Mouse (Mus musculus) adipocyte (in vitro differentiated cells): ENCODE results near the gene Wdr25.
A peak's percentile ranks its signal among the peaks of the same experiment; 100 is the strongest.
"Not testable (repeated sequence)": the region's sequence is repeated elsewhere in the genome, so short reads cannot be mapped to it uniquely, and the experiment has no call there.

ENCODE experiments used
- DNase-seq: peaks from one replicate; pipeline ENCODE4 v3.0.0-alpha.2; 2016; ENCODE audit warnings: low spot score

Wdr25 gene

DNA sequence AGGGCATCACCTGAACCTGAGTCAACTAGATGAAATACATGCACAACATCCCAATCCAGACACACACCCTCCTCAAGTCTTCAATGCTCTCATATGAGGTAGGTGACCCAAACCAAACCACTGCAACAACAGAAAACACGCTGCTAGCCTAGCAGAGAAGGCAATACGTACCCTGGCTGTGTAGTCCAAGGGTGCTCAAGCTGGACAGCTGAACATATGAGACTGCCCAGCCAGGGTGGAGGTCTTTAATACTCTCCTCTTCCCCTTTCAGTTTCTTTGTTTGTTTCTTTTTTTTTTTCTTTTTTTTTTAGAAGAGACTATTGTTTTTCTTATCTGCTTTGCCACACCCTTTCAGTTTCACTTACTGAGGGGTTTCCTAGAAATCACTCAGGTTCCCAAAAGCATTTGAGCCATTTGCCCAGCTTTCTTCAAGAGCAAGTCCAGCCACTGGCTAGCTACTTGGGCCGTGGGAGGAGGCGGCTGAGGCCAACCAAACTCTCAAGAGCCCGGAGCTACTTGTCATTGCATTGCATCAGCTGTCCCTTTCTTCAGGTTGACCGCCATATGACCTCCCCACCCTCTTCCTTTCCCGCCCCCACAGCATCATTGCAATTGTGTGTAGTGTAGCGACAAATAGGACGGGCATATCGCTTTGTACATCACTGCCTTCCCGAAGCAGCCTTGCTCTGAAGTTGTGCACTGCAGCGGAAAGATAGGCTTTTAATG is at the start of gene Wdr25:
Wdr25 (plus strand) TSS at position 643 of the 726 bp plus-strand sequence.
- DNase-seq, result peak; percentile 43

DNA sequence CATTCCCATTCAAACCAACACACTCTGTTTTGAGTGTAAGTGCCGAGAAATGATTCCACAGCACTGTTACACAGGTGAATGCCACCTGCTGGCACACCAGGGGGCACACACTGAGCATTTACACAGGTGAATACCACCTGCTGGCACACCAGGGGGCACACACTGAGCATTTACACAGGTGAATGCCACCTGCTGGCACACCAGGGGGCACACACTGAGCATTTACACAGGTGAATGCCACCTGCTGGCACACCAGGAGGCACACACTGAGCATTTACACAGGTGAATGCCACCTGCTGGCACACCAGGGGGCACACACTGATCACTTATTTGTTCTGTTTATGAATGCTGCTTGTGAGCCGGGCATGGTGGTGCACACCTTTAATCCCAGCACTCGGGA is 45.4 kb upstream of the Wdr25 start:
- not testable (repeated sequence) for DNase-seq

DNA sequence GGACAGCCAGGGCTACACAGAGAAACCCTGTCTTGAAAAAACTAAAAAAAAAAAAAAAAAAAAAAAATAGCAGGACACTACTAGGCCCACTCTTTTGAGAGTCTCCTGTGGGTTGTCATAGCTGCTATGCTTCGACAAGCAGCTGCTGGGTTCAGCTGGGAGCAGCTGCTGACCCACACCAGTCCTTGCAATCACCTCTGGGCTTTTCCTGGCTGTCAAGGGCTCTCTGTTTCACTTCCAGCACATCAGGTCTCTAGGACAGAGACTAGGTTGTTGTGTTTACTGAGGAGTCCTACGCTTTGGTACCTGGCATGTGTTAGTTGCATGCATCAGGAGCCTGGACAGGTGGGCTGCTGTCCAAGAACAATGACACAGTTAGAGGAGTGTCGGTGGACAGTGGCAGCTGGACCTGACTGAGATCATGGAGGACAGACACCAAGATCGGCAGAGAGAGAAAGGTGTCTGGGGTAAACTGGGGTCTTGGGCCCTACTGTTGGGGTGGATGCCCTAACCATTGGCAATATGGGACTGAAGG is 43.9 kb upstream of the Wdr25 start:
- DNase-seq, result no peak

DNA sequence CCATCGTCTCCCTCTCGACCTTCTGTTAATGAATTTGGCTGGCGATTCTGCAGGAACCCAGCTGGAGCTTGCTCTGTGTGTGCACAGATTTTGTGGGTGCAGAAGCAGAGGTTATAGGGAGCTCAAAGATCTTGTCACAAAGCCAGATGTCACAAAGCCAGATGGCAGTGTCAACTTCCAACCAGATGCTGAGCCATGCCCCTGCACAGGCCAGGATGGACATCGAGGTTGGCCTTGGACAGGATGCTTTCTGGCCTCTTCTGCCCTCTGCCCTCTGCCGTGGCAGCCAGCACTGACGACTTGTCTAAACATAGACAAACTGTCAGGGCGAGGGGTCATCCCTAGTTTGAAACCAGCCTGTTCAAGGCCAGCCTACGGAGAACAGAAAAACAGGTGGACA is 43.3 kb upstream of the Wdr25 start:
- DNase-seq, result no peak

DNA sequence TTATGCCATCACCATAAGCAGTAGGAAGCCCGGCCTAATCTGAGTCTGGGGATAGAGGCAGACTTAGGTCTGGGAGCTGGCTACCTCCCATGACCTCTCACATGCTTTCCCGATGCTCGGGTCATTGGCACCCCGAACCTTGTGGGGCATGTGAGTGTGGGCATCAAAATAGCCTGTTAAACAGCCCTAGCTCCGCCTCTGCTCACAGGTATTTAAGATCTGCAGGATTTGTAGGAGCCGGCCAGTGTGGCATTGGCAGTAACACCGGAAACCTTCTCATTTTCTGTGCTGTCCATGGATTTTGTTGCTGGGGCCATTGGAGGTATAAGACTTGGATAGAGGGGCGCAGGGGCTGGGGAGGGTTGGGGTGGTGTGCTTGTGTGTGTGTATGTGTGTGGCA is 42.5 kb upstream of the Wdr25 start:
- no peak for DNase-seq

DNA sequence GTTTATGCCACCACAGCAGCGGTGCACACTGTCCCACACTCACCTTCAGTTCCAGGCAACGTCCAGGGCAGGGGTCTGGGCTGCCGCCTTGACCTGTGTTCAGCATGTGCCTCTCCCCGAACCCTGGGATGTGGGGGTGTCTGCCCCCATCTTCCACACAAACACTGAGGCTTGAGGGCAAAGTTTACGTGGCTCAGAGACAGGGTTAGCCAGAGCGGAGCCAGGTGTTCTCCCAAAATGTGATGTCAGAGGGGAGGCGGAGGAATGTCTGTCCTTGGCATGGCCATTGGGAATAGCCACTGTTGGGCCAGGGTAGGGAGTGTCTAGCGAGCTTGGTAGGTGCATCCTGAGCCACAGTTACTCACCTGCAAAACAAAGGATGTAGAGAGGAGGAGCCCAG is 40.6 kb upstream of the Wdr25 start:
- DNase-seq, result no peak

DNA sequence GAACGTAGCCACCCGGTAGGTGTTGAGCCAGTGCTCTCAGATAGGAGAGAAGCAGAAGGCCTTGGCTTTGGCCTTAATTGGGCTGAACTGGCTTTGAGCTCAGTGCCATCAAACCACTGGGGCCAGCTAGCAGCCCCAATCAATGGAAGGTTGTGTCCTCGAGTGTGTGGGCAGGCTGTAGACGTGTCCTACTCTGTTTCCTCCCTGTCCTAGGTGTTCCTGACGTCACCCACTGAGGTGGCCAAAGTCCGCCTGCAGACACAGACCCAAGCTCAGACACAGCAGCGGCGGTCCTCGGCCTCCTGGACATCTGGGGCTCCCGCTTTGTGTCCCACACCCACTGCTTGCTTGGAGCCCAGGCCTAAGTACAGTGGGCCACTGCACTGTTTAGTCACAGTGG is 38.4 kb upstream of the Wdr25 start:
- DNase-seq, result no peak

DNA sequence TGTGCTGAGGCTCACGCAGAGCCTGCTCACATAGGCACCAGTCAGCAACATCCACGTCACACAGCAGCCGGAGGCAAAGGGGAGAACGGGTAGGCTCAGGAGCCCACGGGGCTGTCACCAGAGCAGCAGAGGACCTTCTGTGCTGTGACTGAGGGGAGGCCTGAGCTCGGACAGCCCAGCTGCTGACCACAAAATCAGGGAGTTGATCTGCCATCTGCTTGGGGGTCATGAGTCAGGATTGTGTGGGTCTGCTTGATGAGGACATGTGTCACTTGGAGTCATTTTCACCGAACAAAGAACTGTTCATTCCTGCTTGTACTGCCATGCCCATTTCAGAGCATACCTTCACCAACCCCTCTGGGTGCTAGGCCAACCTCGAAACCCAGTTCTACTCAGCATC is 37.2 kb upstream of the Wdr25 start:
- DNase-seq, result no peak

DNA sequence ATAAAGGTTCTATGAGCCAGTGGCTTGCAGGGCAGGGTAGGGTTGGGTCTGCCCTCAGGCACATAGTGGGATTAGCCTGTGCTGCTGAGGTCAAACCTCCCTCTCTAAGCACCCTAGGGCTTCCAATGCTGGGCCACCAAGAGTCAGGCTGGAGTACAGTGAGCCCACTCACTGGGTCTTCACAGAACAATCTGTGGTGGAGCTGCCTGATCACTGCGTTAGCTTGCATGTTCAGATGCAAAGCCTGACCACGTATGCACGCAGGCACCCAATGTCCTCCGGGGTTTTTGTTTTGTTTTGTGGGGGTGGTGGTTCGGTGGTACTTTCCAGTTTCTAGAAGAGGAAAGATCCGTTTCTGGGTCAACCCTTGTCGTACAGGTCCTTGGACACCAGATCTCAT is 36.3 kb upstream of the Wdr25 start:
- no peak for DNase-seq

DNA sequence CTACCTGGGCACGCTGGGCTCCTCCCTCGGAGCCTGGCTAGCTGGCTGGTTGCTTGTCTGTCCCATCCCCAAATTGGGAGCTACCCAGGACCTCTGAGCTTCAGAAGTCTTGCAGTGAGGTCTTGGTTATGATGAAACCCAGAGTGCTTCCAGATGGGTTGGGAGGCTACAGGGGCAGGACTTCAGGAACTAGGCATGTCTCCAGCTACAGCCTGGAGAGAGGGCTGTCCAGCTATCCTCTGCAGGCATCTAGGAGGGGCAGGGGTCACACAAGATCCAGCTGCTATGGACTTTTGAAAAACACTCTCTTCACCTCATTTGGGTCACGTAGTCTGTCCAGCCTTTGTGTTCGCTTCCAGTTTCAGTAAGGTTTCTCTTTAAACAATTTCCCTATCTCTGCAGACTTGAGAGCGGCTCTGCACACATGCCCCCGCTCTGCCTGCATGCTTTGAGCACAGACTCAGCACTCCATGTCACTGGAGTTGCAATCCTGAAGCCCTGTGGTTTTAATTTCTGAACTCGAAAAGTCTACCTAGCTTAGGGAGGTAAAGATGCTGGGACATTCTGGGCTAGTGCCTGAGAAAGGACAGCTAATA is 35.7 kb upstream of the Wdr25 start:
- peak; percentile 71 for DNase-seq

DNA sequence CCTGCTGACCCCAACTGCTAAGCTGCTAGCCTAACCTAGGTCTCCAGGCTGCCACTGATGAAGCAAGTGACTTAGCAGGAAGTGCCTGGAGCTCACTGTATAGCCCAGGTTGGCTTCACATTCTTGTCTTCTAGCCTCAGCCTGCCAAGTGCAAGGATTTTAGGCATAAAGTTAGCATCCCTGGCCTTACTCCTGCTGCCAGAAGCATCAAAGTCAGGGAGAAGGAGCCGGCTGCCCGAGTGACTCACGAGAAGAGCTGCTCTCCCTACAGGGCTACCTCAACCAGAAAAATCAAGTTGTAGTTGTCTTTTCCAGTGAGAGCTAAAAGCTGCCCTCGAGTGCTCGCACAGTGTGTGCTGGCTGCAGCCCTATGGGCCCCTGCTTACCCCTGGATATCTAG is 34.9 kb upstream of the Wdr25 start:
- DNase-seq, result no peak

DNA sequence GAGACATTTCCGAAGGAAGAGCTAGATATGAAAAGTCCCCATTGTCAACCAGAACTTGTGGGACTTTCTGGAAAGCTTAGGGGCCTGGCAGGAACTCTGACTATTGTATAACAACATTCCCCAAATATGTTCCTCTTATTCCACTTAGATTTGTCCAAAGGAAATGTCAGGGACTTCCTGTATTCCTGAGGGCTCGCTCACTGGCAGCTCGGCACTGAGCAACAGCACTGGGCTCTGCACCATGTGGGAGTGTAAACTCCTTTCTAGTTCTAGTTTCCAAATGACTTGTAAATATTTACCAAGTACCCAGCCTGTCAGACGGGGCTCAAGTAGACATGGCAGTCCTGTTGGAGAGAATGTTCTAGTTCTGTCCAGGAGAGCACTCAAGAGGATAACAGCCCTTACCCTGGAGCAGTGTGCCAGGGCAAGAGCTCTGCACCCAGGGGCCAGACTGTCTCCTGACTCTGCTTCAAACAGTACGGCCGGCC is 28.4 kb upstream of the Wdr25 start:
- DNase-seq, result no peak

DNA sequence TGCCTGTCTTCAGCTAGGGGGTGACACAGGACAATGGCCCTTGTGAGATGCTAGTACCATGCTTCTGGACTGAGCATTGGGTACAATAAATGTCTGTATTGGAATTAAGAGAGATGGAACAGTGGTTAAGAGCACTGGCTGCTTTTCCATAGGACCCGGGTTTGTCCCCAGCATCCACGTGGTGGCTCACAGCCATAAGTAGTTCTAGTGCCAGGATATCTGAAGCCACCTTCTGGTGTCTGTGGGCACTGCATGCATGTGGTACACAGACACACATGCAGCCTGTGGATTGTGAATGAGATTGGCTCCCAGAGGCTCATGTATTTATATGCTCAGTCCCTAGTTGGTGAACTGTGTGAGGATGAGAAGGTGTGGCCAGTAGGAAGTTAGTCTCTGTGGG is 23.9 kb upstream of the Wdr25 start:
- no peak for DNase-seq

DNA sequence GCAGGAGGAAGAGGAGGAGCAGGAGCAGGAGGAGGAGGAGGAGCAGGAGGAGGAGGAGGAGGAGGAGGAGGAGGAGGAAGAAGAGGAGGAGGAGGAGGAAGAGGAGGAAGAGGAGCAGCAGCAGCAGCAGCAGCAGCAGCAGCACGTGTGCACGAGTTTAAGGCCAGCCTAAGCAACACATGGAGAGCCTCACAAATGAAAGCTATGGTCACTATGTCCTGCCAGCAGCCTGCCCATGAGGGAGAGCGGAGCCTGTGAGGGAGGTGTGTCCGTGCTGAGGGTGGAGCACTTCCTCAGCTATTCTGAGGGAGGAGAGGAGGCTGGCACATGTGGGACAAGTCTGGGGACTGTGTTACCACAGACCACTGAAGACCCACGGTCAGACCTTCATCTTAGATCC is 20.3 kb upstream of the Wdr25 start:
- DNase-seq, result no peak

DNA sequence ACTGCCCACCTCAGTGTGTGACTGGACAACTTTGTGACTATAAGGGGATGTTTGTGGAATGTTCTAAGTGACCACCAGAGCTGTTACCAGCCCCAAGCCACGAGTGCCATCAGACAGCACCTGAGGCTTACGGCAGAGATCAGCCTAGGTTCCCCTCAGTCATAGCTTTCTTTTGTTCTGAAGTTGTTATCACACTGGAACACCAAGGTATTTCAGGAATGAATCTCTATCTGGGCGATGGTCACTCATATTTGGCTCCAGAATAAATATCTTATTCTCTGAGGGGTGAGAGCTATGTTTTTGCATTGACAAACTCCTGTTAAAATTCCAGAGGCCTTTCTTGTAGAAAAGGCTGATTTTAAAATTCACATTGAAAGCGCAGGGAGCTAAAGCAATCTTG is 14.3 kb upstream of the Wdr25 start:
- DNase-seq, result no peak

DNA sequence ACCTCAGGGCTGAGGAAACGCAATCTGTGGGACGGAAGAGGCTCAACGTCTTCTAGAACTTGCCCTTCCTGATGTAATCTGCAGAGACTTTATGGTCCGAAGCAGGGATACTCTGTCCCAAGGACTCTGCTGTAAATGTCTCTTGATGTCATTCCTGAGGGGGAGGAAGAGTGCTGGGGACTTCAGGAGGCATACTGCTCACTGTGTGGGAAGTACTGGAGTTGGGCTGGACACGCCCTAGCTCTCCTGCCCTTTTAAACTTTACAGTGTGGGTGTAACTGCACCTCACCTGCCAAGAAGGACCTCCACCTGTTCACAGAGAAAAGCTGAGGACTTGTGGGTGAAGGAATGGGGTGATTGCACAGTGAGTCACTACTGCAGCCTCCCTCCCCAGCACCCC is 12.8 kb upstream of the Wdr25 start:
- DNase-seq, result no peak

DNA sequence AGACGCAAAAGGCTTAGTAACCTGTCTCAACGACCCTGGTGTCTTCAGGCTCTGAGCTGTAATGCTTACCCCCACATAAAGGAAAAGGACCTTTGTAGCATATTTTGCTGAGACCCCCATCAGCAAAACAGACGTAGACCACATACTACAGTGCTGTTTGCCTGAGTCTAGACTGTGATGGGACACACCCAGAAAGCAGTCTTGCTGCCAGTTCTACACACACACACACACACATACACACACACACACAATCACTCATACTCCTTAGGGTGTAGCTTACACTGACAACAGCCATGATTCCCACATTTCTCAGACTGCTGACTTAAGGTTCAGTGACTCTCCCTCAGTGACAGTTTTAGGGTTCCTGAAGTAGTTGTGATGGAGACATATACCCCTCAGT is 12.2 kb upstream of the Wdr25 start:
- DNase-seq, result no peak

DNA sequence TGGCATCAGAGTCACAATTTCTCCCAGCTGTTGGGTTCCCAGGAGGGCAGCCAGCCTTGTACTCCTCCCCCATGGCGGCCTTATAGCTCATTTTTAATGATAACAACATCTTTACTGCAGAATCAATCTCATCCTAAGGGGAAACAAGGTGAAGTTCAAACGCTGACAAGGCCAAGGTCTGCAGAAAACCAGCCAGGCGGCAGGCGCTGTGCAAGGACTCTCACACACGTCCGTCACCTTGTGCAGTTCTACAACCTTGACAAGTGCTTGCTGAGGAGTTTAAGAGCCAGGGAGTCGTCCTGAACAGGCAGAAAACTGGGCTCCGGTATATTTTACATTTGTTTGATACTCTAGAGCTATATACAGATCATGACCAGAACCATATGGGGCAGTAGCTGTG is 10.7 kb upstream of the Wdr25 start:
- DNase-seq, result no peak

DNA sequence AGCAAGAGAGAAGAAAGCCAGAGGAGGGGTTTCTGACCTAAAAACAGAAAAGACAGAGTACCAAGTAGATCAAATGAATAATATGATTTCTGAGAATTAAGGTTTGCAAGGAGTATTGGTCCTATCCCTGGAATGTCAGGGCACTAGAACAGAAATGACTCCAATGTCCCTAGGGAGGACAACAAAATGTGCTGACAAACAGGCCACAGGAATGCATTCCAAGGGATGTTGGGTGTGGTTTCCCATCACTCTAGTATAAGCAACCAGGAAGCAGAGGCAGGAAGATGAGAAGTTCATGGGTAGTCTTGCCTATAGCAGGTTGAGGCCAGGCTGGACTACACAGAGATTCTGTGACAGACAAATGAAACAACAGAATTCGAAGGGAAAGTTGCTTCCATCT is 7.5 kb upstream of the Wdr25 start:
- DNase-seq, result no peak

DNA sequence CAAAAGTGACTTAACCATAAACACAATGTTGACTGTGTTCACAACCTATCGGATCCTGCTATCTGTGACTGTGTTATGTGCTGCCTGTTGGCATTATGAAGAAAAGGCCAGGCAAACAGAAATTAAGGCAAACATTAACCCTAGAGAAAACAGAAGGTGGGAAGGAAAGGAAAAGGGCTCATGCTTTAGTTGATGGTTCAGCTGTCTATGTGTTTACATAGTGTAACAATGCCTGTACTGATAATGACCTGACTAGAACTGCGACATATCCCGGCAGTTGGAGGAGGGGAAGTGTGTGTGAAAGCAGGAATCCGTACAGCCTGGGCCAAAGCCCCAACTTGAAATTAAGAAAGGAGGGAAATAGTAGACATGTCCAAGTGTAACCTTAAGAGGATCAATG is 6.4 kb upstream of the Wdr25 start:
- no peak for DNase-seq

DNA sequence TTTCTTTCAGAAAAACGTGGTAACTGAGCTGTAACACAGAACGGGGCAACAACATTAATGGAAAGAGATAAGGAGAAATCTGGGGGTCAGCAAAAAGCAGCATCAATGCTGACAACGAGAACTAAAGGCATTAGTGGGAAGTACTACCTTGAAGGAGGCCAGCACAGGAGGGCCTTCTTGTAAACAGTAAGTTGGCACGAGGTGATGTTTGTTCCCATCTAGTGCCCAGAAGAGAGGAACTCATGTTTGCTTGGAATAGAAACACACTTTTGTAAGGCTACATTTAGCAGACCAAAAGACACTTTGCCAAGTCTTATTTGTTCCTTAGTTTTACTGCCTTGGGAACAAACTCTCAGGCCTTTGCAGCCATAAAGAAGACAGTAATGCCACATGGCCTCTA is 4.8 kb upstream of the Wdr25 start:
- DNase-seq, result no peak

DNA sequence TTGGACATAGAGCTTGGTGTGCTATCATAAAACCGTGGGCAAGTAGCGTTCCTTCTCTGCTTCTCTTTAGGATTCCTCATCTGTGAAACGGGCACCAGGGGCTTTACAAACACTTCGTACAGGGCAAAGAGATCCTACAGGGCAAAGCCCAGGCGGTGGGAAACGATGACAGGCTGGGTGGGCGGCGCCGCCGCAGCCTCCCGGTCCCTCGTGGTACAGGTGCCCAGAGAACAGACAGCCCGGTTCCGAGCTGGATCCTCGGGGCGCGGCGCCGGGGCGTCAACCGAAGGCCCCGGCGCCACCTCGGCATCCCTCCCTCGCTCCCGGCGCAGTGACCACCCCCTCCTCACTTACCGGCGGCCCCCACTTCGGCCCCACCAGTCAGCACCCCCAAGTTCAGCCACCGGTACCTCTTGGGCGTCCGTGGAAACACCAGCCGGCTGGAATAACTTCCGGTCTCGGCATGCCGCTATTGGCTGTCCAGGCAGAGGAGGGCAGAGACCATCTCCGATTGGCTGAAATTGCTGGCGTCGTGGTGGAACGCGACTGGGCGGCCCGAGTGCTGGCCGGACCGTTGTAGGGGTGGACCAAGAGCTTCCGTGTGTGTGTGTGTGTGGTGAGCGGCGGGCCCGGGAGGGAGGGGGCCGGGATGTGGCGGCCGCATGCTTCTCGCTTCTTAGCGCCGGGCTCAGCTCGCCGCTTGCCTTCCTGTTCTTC is 442 bp downstream of the Wdr25 start, which contains the start of gene Wars:
Wars (minus strand) TSS at position 460 of the 717 bp plus-strand sequence.
- peak; percentile 94 for DNase-seq

DNA sequence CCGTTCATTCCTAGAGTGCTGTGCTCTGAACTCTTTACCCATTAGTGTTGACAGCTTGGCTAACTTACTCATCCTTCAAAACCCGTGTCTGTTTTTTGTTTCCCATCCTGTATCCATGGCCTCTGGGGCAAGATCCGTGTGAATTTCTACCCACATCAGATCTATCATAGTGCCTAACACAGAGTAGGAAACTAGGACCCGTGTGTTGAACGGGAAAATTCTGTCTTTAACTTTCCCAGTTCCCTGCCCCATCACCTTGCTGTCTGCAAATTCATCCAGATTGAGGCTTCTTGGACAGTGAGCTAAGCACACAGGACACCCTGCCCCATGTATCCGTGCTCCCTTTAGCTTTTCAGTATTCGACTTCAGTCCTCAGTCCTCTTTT is 993 bp downstream of the Wdr25 start:
- no peak for DNase-seq
